Mouse (Mus musculus): ENCODE data around the gene Dmrtc2. TPM values are rescaled to one million over a fixed set of nuclear protein-coding genes. Genes with fewer than 3 reads are reported as not detected.
A peak's percentile ranks its signal among the peaks of the same experiment; 100 is the strongest.

Dmrtc2 gene
- polyA plus RNA-seq, 1 experiment = not detected

- WGBS = 88% methylated on average over 2 of the region's 2 CpGs
- no peak for TF ChIP-seq POLR2A (IDR thresholded peaks at IDR 0.05; ENCODE audit: borderline replicate concordance, control insufficient read depth, low read depth, low read length)
- TF ChIP-seq CTCF (IDR thresholded peaks at IDR 0.05; ENCODE audit: control insufficient read depth, insufficient read depth, low read length) = no peak
- peaks cover 2% of the 10 kb centered on the region; the same call in 1 of the 2 replicates for H3K4me1 ChIP-seq (ENCODE audit: control insufficient read depth, insufficient read depth, low read length)
- H3K27ac ChIP-seq (ENCODE audit: control insufficient read depth, insufficient read depth, low read depth, low read length, poor library complexity) = no peak overlapping the region
- no peak overlapping the region for H3K4me3 ChIP-seq (replicated peaks; ENCODE audit: control insufficient read depth, low read depth, low read length)
Measured at GRCm38 (mm10) chr7:24879620-24880019, 9.8 kb downstream of the Dmrtc2 start.

GRCm38 (mm10) chr7:24882416-24883199 lies 12.8 kb downstream of the Dmrtc2 start:
- Histone ChIP-seq H3K4me1 (ENCODE audit: control insufficient read depth, insufficient read depth, low read length) (no peaks in the 10 kb centered on the region; the same call in 1 of the 2 replicates), H3K4me3 (replicated peaks; ENCODE audit: control insufficient read depth, low read depth, low read length) (no peak overlapping the region), H3K27ac (ENCODE audit: control insufficient read depth, insufficient read depth, low read depth, low read length, poor library complexity) (no peak overlapping the region)
- TF ChIP-seq POLR2A (IDR thresholded peaks at IDR 0.05; ENCODE audit: borderline replicate concordance, control insufficient read depth, low read depth, low read length) = no peak
- TF ChIP-seq CTCF (IDR thresholded peaks at IDR 0.05; ENCODE audit: control insufficient read depth, insufficient read depth, low read length) = no peak
- 85% methylated on average over 9 of the region's 9 CpGs for WGBS

- TF ChIP-seq POLR2A (IDR thresholded peaks at IDR 0.05; ENCODE audit: borderline replicate concordance, control insufficient read depth, low read depth, low read length) = peak; percentile 87; the same call in 1 of the 2 replicates
- peak; percentile 70 for TF ChIP-seq CTCF (IDR thresholded peaks at IDR 0.05; ENCODE audit: control insufficient read depth, insufficient read depth, low read length)
- no peaks in the 10 kb centered on the region for H3K4me1 ChIP-seq (ENCODE audit: control insufficient read depth, insufficient read depth, low read length)
- peak within 1 kb of the TSS; percentile 87 for H3K27ac ChIP-seq (ENCODE audit: control insufficient read depth, insufficient read depth, low read depth, low read length, poor library complexity)
- H3K4me3 ChIP-seq (replicated peaks; ENCODE audit: control insufficient read depth, low read depth, low read length) = peak within 1 kb of the TSS; percentile 71
- under 1% methylated on average over 57 of the region's 57 CpGs for WGBS
Measured at GRCm38 (mm10) chr7:24883896-24884692, 14.2 kb downstream of the Dmrtc2 start, which contains the start of gene Rps19. TSS of gene Rps19 (plus strand) at chr7:24884371.

DNA sequence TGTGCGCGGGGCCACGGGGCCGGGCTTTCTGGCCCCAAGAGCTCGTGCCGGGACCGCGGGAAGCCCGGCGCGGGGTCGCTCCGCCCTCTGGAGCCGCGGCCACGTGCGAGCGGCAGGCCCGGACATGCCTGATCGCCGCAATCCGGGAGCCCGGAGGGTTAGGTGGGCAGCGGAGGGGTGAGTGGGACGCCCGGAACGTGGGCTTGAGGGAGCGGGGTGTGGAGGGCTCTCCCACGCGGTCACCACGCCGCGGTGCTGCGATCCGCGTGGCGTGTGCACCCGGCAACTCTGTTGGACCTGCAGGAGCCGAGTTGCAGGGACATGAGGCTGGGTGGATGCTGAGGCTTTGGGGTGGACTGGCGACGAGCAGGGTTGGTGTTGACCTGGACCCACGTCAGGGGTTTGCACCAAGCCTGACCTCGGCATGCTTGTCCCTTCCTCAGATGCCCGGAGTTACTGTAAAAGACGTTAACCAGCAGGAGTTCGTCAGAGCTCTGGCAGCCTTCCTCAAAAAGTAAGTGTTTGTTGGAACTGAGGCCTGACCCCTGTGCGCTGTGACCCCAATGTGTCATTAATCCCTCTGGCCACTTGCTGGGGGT lies 14.9 kb downstream of the Dmrtc2 start:
- under 1% methylated on average over 47 of the region's 47 CpGs for WGBS
- no peaks in the 10 kb centered on the region for H3K4me1 ChIP-seq (ENCODE audit: control insufficient read depth, insufficient read depth, low read length)
- H3K27ac ChIP-seq (ENCODE audit: control insufficient read depth, insufficient read depth, low read depth, low read length, poor library complexity) = peak overlapping the region; percentile 87
- H3K4me3 ChIP-seq (replicated peaks; ENCODE audit: control insufficient read depth, low read depth, low read length) = peak overlapping the region; percentile 71
- TF ChIP-seq CTCF (IDR thresholded peaks at IDR 0.05; ENCODE audit: control insufficient read depth, insufficient read depth, low read length) (no peak), POLR2A (IDR thresholded peaks at IDR 0.05; ENCODE audit: borderline replicate concordance, control insufficient read depth, low read depth, low read length) (no peak)

DNA sequence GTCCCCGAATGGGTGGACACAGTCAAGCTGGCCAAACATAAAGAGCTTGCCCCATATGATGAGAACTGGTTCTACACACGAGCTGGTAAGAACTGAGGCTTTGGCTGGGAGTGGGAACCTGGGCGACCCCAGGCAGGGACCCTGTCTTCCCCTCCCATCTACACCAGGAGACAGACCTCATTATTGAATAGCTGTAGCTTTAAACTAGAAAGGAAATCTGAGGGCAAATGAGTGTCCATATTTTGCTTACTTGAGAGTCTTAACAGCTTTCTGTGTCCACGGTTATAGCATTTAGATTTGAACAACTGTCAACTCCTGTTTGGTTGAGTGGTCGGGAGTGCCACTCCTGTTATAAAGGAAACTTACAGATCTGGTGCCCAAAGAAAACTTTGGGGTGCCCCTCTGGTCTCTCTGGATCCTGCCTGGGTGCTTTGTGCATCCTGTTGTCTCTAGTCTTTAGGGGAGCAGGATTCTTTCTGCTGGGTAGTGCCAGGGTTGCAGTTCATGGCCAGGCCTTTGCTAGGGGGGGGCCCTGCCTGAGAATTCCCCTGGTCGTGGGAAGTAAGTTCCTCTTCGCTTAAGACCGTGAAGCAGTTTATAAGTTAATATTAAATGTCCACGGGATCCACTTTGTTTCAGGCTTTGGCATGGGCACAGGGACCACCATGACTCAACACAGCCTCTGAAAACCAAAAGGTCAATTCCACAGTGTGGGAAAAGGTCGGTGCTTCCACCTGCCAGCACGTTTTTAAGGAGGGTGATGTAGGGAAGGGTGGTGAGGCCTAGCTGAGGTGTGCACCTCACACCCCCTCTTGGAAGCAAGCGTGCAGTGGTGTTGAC lies 15.8 kb downstream of the Dmrtc2 start:
- WGBS = 6% methylated on average over 12 of the region's 12 CpGs
- H3K4me3 ChIP-seq (replicated peaks; ENCODE audit: control insufficient read depth, low read depth, low read length) = peak overlapping the region; percentile 49
- 0 out of 2 replicates have a peak, but pooled peaks cover 1% of the 10 kb centered on the region for H3K4me1 ChIP-seq (ENCODE audit: control insufficient read depth, insufficient read depth, low read length)
- no peak for TF ChIP-seq CTCF (IDR thresholded peaks at IDR 0.05; ENCODE audit: control insufficient read depth, insufficient read depth, low read length)
- TF ChIP-seq POLR2A (IDR thresholded peaks at IDR 0.05; ENCODE audit: borderline replicate concordance, control insufficient read depth, low read depth, low read length) = no peak
- no peak overlapping the region for H3K27ac ChIP-seq (ENCODE audit: control insufficient read depth, insufficient read depth, low read depth, low read length, poor library complexity)

GRCm38 (mm10) chr7:24886308-24886633 lies 16.4 kb downstream of the Dmrtc2 start:
- H3K27ac ChIP-seq (ENCODE audit: control insufficient read depth, insufficient read depth, low read depth, low read length, poor library complexity) = no peak overlapping the region
- peak overlapping the region; percentile 36 for H3K4me3 ChIP-seq (replicated peaks; ENCODE audit: control insufficient read depth, low read depth, low read length)
- 0 out of 2 replicates have a peak, but pooled peaks cover 1% of the 10 kb centered on the region for H3K4me1 ChIP-seq (ENCODE audit: control insufficient read depth, insufficient read depth, low read length)
- 16% methylated on average over 4 of the region's 4 CpGs for WGBS
- TF ChIP-seq POLR2A (IDR thresholded peaks at IDR 0.05; ENCODE audit: borderline replicate concordance, control insufficient read depth, low read depth, low read length) = no peak
- TF ChIP-seq CTCF (IDR thresholded peaks at IDR 0.05; ENCODE audit: control insufficient read depth, insufficient read depth, low read length) = no peak

DNA sequence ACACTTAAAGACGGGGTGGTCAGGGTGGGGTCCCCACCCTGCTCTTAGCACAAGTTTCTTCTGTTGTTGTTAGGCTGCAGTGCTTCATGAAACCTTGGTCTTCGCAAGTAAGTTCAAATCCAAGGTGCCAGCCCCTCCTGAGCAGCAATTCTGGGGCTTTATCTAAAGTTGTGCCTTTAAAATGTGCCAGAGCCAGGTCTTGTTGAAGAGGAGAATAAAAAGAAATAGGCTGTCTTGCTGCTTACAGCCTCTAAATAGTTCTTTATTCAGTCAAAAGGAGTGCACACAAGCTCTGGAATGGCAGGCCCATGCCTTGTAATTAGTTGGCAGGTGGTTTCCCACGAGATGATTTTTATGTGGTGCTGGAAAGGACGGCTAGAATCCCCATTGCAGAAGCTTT lies 17.2 kb downstream of the Dmrtc2 start:
- no peak overlapping the region for H3K27ac ChIP-seq (ENCODE audit: control insufficient read depth, insufficient read depth, low read depth, low read length, poor library complexity)
- 57% methylated on average over 4 of the region's 4 CpGs for WGBS
- 0 out of 2 replicates have a peak, but pooled peaks cover 1% of the 10 kb centered on the region for H3K4me1 ChIP-seq (ENCODE audit: control insufficient read depth, insufficient read depth, low read length)
- H3K4me3 ChIP-seq (replicated peaks; ENCODE audit: control insufficient read depth, low read depth, low read length) = no peak overlapping the region
- TF ChIP-seq CTCF (IDR thresholded peaks at IDR 0.05; ENCODE audit: control insufficient read depth, insufficient read depth, low read length) = no peak
- TF ChIP-seq POLR2A (IDR thresholded peaks at IDR 0.05; ENCODE audit: borderline replicate concordance, control insufficient read depth, low read depth, low read length) = no peak
